In the genomic region with DNA sequence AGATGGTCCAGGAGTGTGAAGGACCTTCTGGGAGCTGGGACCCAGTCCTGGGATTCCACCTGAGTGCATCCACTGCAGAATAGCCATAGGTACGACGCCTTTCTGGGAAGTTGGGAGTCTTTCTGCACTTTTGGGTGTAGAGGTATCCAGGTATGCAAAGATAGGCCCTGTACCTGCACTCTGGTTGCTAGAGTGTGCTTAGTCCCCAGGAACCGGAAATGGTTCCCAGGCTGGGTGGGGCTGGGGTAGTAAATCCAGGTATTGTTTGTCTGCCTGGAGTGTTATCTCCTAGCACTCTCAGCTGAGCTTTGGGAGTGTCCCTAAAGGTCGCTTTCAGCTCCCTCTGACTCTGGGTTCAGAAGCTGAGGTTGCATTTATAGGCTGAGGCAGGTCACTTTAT, we compare ENCODE assay signal across 16 mouse cellular contexts.
"Had no signal": no experiment of that assay in that cellular context is flagged by ENCODE, and none has a peak within 500 bp of the region (broad histone marks: within the 10 kb centered on the region; RNA-seq: fewer than 3 reads in every experiment).

No protein-coding gene starts in this region.

- H3K4me1 ChIP-seq: limb, embryonic 15.5 days; liver, embryonic 15.5 days had no signal

- H3K9ac ChIP-seq: limb, embryonic 12.5 days; limb, embryonic 15.5 days; liver, embryonic 12.5 days; liver, embryonic 15.5 days; lung, embryonic 15.5 days had no signal

- ATAC-seq: liver, embryonic 12.5 days had no signal

- H3K27ac ChIP-seq: kidney, postnatal 0 days; limb, embryonic 12.5 days; limb, embryonic 15.5 days; liver, embryonic 12.5 days; liver, embryonic 15.5 days; lung, embryonic 15.5 days had no signal

- DNase-seq: left cerebral cortex, postnatal 4 days; lung, adult 18-20 months; lung, postnatal 10 days; lung, postnatal 4 days; midbrain, embryonic 14.5 days; right cerebral cortex, adult 18-20 months; right cerebral cortex, postnatal 14 days; right cerebral cortex, postnatal 4 days; thymus, postnatal 25 days had no signal

- H3K27me3 ChIP-seq: limb, embryonic 15.5 days; liver, embryonic 12.5 days; liver, embryonic 15.5 days; lung, embryonic 15.5 days had no signal

- H3K4me3 ChIP-seq: limb, embryonic 12.5 days; limb, embryonic 15.5 days; liver, embryonic 12.5 days; liver, embryonic 15.5 days; lung, embryonic 15.5 days had no signal

- H3K9me3 ChIP-seq: limb, embryonic 12.5 days; limb, embryonic 15.5 days; liver, embryonic 12.5 days; liver, embryonic 15.5 days; lung, embryonic 15.5 days had no signal

- H3K4me2 ChIP-seq: limb, embryonic 12.5 days; limb, embryonic 15.5 days; liver, embryonic 12.5 days; liver, embryonic 15.5 days; lung, embryonic 15.5 days; midbrain, embryonic 11.5 days had no signal

- H3K36me3 ChIP-seq: limb, embryonic 12.5 days; limb, embryonic 15.5 days; liver, embryonic 12.5 days; liver, embryonic 15.5 days; lung, embryonic 15.5 days had no signal
